Mouse (Mus musculus): ENCODE results near the gene Acsf2. TPM values are rescaled to one million over a fixed set of nuclear protein-coding genes. Genes with fewer than 3 reads are reported as not detected.

Acsf2 gene
- total and polyA plus RNA-seq, 3 experiments = 2.8 to 13.1 TPM; not detected in 1

DNA sequence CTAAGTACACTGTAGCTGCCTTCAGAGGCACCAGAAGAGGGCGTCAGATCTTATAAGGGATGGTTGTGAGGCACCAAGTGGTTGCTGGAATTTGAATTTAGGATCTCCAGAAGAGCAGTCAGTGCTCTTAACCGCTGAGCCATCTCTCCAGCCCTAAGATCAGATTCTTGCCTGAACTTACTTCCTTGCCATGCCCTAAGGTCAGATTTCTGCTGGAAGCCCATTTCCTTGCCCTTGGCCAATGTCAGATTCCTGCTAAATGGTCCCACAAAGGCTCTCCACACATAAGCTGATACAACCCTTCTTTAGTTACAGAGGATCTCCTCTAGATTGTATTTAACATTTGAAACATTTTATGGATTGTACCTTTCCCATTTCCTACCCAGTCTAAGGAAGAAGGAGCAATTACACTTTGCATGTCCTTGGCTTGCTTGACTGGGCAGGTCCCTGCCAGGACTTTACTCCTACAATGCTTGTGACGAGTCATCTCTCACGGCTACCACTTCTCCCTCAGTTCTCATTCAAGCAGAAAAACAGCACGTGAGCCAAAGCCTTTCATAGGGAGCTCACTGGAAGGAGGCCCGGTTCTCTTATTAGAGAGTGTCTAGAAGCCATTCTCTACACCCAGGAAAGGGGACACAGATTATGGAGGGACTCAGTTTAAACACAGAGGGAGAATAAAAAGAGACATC, 19.2 kb upstream of the Acsf2 start:
- Histone ChIP-seq H3K9me3 (replicated peaks; ENCODE audit: insufficient read depth, low read length) (no peaks in the 10 kb centered on the region), H3K4me3 (ENCODE audit: control insufficient read depth in 1 of 2, insufficient read depth in 1 of 2, low read depth in 2 of 2, low read length in 2 of 2) (no peak overlapping the region), H3K27me3 (ENCODE audit: control insufficient read depth in 1 of 2, insufficient read depth in 2 of 2, low read length in 2 of 2) (no peaks in the 10 kb centered on the region), H3K79me2 (ENCODE audit: control insufficient read depth, insufficient read depth, low read length, poor library complexity) (no peaks in the 10 kb centered on the region), H3K4me1 (ENCODE audit: control insufficient read depth in 1 of 2, insufficient read depth in 2 of 2, low read length in 2 of 2) (peaks cover 4 to 12% of the 10 kb centered on the region in 2 experiments), H3K36me3 (ENCODE audit: control insufficient read depth in 1 of 2, insufficient read depth in 2 of 2, low read length in 2 of 2) (peaks cover 0 to 2% of the 10 kb centered on the region in 2 experiments; a peak in 1 of 4 replicates), H3K27ac (ENCODE audit: control insufficient read depth, low read depth, low read length) (no peak overlapping the region), H3K9ac (ENCODE audit: control insufficient read depth, low read depth, low read length, poor library complexity, severe bottlenecking) (no peak overlapping the region)
- TF ChIP-seq CTCF (IDR thresholded peaks at IDR 0.05 in 2 of 3, conservative IDR thresholded peaks at IDR 0.05 in 1 of 3; ENCODE audit: control insufficient read depth in 1 of 3, insufficient read depth in 1 of 3, low read depth in 2 of 3, low read length in 3 of 3, poor library complexity in 1 of 3, severe bottlenecking in 1 of 3) (peak in 1 of 3 experiments; percentile 18; a peak in 1 of 6 replicates), ZNF384 (IDR thresholded peaks at IDR 0.05; ENCODE audit: low read depth, low read length) (peak; percentile 72; the same call in 1 of the 2 replicates), TAL1 (IDR thresholded peaks at IDR 0.05; ENCODE audit: low read length) (no peak), RAD21 (IDR thresholded peaks at IDR 0.05; ENCODE audit: low read depth, low read length) (no peak), BHLHE40 (IDR thresholded peaks at IDR 0.05; ENCODE audit: borderline replicate concordance, low read depth, low read length) (0 out of 2 replicates have a peak, but pooled peaks have one; percentile 36)
- DNase-seq (ENCODE audit: low read depth, low spot score) = peak; percentile 43

- Histone ChIP-seq H3K36me3 (ENCODE audit: control insufficient read depth in 1 of 2, insufficient read depth in 2 of 2, low read length in 2 of 2) (peaks cover 0 to 2% of the 10 kb centered on the region in 2 experiments; a peak in 1 of 4 replicates), H3K9me3 (replicated peaks; ENCODE audit: insufficient read depth, low read length) (no peaks in the 10 kb centered on the region), H3K27me3 (ENCODE audit: control insufficient read depth in 1 of 2, insufficient read depth in 2 of 2, low read length in 2 of 2) (0 out of 4 replicates have a peak, but pooled peaks cover 0 to 2% of the 10 kb centered on the region in 2 experiments), H3K79me2 (ENCODE audit: control insufficient read depth, insufficient read depth, low read length, poor library complexity) (no peaks in the 10 kb centered on the region), H3K4me3 (ENCODE audit: control insufficient read depth in 1 of 2, insufficient read depth in 1 of 2, low read depth in 2 of 2, low read length in 2 of 2) (no peak overlapping the region), H3K4me1 (ENCODE audit: control insufficient read depth in 1 of 2, insufficient read depth in 2 of 2, low read length in 2 of 2) (peaks cover 4 to 12% of the 10 kb centered on the region in 2 experiments), H3K9ac (ENCODE audit: control insufficient read depth, low read depth, low read length, poor library complexity, severe bottlenecking) (no peak overlapping the region), H3K27ac (ENCODE audit: control insufficient read depth, low read depth, low read length) (no peak overlapping the region)
- TF ChIP-seq ZNF384 (IDR thresholded peaks at IDR 0.05; ENCODE audit: low read depth, low read length) = no peak
- no peak for TF ChIP-seq SIN3A (IDR thresholded peaks at IDR 0.05; ENCODE audit: low read length)
- TF ChIP-seq USF2 (IDR thresholded peaks at IDR 0.05; ENCODE audit: borderline replicate concordance in 1 of 2, insufficient read depth in 1 of 2, low read depth in 1 of 2, low read length in 2 of 2) = no peak
- no peak for TF ChIP-seq POLR2AphosphoS5 (IDR thresholded peaks at IDR 0.05; ENCODE audit: borderline replicate concordance, low read depth, low read length)
- TF ChIP-seq E2F4 (IDR thresholded peaks at IDR 0.05; ENCODE audit: borderline replicate concordance, low read depth, low read length) = no peak
- TF ChIP-seq POLR2A (IDR thresholded peaks at IDR 0.05; ENCODE audit: control insufficient read depth in 1 of 2, insufficient read depth in 1 of 2, low read depth in 1 of 2, low read length in 2 of 2, poor library complexity in 1 of 2) = no peak
- TF ChIP-seq ETS1 (IDR thresholded peaks at IDR 0.05; ENCODE audit: low read depth, low read length) = no peak
- no peak for DNase-seq (ENCODE audit: low read depth, low spot score)
Measured at GRCm38 (mm10) chr11:94617646-94618045, 16.0 kb upstream of the Acsf2 start.

GRCm38 (mm10) chr11:94615494-94615893, 13.8 kb upstream of the Acsf2 start:
- Histone ChIP-seq H3K79me2 (ENCODE audit: control insufficient read depth, insufficient read depth, low read length, poor library complexity) (no peaks in the 10 kb centered on the region), H3K27ac (ENCODE audit: control insufficient read depth, low read depth, low read length) (no peak overlapping the region), H3K27me3 (ENCODE audit: control insufficient read depth in 1 of 2, insufficient read depth in 2 of 2, low read length in 2 of 2) (0 out of 4 replicates have a peak, but pooled peaks cover 0 to 2% of the 10 kb centered on the region in 2 experiments), H3K9ac (ENCODE audit: control insufficient read depth, low read depth, low read length, poor library complexity, severe bottlenecking) (no peak overlapping the region), H3K9me3 (replicated peaks; ENCODE audit: insufficient read depth, low read length) (no peaks in the 10 kb centered on the region), H3K4me1 (ENCODE audit: control insufficient read depth in 1 of 2, insufficient read depth in 2 of 2, low read length in 2 of 2) (peaks cover 5% of the 10 kb centered on the region in 2 experiments; a peak in 1 of 4 replicates), H3K36me3 (ENCODE audit: control insufficient read depth in 1 of 2, insufficient read depth in 2 of 2, low read length in 2 of 2) (peaks cover 0 to 9% of the 10 kb centered on the region in 2 experiments; a peak in 2 of 4 replicates), H3K4me3 (ENCODE audit: control insufficient read depth in 1 of 2, insufficient read depth in 1 of 2, low read depth in 2 of 2, low read length in 2 of 2) (no peak overlapping the region)
- DNase-seq (ENCODE audit: low read depth, low spot score) = no peak
- no peak for TF ChIP-seq ZC3H11A (IDR thresholded peaks at IDR 0.05; ENCODE audit: low read depth, low read length)
- no peak for TF ChIP-seq MYC (IDR thresholded peaks at IDR 0.05; ENCODE audit: low read depth, low read length)
- no peak for TF ChIP-seq RCOR1 (IDR thresholded peaks at IDR 0.05; ENCODE audit: low read depth, low read length)
- TF ChIP-seq SIN3A (IDR thresholded peaks at IDR 0.05; ENCODE audit: low read length) = no peak
- TF ChIP-seq MAZ (IDR thresholded peaks at IDR 0.05; ENCODE audit: low read depth, low read length) = no peak
- TF ChIP-seq USF2 (IDR thresholded peaks at IDR 0.05; ENCODE audit: borderline replicate concordance in 1 of 2, insufficient read depth in 1 of 2, low read depth in 1 of 2, low read length in 2 of 2) = no peak
- no peak for TF ChIP-seq MAFK (IDR thresholded peaks at IDR 0.05; ENCODE audit: borderline replicate concordance, low read depth, low read length)
- no peak for TF ChIP-seq NRF1 (IDR thresholded peaks at IDR 0.05; ENCODE audit: insufficient read depth, low read depth, low read length, poor library complexity, severe bottlenecking)
- TF ChIP-seq TAL1 (IDR thresholded peaks at IDR 0.05; ENCODE audit: low read length) = no peak
- TF ChIP-seq POLR2AphosphoS2 (IDR thresholded peaks at IDR 0.05; ENCODE audit: low read length) = no peak
- TF ChIP-seq ZKSCAN1 (IDR thresholded peaks at IDR 0.05; ENCODE audit: low read depth, low read length) = no peak
- no peak for TF ChIP-seq RAD21 (IDR thresholded peaks at IDR 0.05; ENCODE audit: low read depth, low read length)
- TF ChIP-seq MEF2A (IDR thresholded peaks at IDR 0.05; ENCODE audit: extremely low read depth, insufficient replicate concordance, low read depth, low read length, poor library complexity, severe bottlenecking) = no peak
- TF ChIP-seq POLR2AphosphoS5 (IDR thresholded peaks at IDR 0.05; ENCODE audit: borderline replicate concordance, low read depth, low read length) = no peak
- no peak for TF ChIP-seq HCFC1 (IDR thresholded peaks at IDR 0.05; ENCODE audit: low read depth, low read length)
- no peak for TF ChIP-seq UBTF (IDR thresholded peaks at IDR 0.05; ENCODE audit: borderline replicate concordance, insufficient read depth, low read depth, low read length)
